Mouse (Mus musculus) T-helper 2 cell (primary cell): ENCODE measurements around the gene Lgi1.

Experiments used
- in situ Hi-C: fragments of 300-600 bp; cut with MboI, MseI; formaldehyde crosslinking; loops from one replicate; pipeline ENCODE4 v1.15.1; 2025; ENCODE audit warnings: high pct_unique_total_duplicates

Gene Lgi1

DNA sequence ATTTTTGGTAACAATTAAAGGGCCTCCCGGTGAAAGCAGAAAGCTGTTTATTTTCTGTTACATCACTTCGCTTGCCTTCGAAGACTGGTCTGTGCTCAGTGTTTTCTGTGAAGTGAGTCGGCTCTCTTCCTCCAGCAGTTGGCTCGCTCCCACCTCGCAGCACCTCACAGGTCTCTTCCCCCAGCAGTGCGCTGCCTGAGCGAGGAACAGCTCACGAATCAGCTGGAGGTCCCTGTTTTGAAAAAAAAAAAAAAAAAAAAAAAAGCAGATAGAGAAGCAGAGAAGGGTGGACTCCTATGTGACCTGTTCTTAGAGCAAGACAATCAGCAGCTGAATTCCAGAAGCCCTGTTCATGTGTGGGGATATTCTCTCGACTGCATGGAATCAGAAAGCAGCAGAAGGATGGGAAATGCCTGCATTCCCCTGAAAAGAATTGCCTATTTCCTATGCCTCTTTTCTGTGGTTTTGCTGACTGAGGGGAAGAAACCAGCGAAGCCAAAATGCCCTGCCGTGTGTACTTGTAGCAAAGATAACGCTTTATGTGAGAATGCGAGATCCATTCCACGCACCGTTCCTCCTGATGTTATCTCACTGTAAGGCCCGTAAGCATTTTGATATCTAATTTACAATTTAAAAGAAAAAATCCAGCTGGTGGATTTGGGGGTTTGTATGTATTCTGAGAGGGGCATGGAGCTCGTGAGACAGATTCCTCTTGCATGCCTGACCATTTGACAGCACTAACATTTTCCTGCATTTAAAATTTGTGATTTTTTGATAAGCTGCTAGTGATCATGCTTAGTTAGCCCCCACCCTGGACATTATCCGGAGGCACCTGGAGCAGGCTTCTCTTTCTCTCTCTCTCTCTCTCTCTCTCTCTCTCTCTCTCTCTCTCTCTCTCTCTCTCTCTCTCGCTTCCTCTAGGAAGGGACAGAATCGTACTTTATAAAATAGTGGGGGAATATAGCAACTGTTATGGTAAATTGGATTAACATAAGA lies at the start of gene Lgi1:
Gene Lgi1, plus strand, starts transcription at position 32 of the 996 bp plus-strand sequence.
- in situ Hi-C loops = no loop called here

DNA sequence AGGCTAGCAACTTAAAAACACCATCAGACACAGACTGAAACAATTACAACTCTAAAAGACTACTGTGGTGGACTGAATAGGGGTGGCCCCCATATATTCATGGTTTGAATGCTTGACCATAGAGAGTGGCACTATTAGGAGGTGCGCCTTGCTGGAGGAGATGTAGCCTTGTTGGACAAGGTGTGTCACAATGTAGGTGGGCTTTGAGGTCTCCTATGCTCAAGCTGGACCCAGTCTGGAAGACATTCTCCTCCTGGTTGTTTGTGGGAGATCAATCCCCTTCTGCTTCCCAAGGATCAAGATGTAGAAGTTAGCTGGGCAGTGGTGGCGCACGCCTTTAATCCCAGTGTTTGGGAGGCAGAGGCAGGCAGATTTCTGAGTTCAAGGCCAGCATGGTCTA lies 46.6 kb upstream of the Lgi1 start:
- in situ Hi-C loops = loop anchor here (10.0 kb wide), 1 partner anchor 253 kb away; no protein-coding TSS in a partner anchor

DNA sequence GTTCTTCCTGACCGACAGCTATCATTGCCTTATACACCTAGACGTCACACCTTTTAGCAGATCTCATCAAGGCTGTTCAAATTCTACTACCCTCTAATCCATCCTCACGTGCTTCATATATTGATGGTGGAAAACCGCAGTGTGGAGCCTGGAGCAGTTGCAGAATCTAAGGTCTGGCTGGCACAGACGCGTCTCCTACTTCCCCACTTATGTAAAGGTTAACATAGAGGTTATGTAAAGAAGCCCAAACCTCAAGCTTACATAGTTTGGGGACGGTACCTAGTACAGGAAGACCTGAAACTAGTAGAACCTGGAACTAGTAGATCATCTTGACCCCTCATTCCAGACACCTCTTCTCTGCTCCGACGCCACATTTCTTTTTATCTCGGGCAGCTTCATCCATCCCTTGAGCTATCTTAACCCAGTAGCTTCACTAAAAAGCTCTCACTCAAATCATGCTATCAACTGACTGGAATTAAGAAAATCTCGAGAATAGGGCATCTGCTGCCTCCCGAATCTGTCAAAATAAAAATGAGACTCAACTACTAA lies 40.9 kb upstream of the Lgi1 start:
- in situ Hi-C loops = no loop called here

DNA sequence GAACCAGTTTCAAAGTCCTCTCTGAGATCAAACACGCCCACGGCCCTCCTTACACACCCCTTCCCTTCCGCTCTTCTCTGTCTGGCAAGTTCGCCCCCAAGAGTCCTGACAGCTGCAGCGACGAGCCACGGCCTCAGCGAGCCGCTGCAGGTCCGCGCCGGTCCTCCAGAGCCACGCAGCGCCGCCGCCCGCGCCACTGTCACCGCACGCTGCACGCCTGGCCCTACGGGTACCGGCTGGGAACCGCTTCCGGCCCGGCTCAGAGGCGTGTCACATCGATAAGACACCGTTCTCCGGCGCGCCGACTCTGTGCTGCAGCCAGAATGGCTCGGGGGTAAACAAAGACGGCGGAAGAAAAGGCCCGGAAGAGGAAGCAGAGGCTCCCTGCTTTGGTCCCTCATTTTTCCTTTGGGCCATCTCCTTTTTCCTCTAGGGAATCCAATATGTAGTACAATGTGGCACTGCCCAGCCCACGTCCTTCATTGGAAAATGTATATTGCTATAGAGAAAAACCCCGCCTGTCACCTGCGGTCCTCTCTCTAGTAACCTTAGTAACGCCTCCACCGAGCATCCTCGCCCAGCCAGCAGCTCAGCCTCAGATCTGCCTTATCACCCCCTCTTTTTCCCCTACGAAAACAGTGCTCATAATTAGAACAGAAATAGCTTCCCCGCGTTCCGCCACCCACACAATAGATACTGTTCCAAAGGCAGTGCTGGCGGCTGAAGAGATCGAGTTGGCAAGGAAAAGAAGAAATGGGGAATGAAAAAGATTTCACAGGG lies 40.2 kb upstream of the Lgi1 start, which contains the start of gene Fra10ac1:
Gene Fra10ac1, minus strand, starts transcription at position 252 of the 780 bp plus-strand sequence.
- in situ Hi-C loops = no loop called here

DNA sequence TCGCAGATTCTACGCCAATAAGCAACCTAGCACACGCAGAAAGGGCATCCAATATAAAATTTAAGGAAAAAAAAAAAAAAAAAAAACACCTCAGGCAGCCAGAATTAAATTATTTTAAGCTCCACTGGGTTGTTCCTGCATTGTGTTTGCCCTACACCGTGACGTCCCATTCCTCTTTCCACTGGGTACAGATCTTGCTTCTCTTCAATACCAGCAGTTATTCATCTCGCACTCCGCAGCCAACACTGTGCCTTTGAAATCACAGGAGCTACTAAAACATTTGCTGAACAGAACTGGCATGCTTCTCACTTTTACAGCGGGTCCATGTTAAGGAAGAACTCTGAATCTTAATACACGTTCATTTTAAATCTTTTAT lies 39.7 kb upstream of the Lgi1 start:
- in situ Hi-C loops = no loop called here

DNA sequence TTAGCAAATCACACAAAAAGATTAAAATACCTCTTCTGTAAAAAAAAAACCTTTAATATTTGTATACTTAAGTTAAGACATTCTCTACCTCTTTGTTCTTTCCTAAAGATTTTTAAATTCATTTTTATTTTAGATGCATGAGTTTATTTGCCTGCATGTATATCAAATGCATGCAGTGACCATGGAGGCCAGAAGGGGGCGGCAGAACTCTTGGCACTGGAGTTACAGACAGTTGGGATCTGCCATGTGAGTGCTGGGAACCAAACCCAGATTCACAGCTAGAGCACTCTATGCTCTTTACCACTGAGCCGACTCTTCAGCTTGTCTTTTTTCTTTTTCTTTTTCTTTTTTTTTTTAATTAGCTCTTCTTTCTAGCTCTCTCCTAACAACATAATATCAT lies 35.6 kb upstream of the Lgi1 start:
- in situ Hi-C loops = no loop called here

DNA sequence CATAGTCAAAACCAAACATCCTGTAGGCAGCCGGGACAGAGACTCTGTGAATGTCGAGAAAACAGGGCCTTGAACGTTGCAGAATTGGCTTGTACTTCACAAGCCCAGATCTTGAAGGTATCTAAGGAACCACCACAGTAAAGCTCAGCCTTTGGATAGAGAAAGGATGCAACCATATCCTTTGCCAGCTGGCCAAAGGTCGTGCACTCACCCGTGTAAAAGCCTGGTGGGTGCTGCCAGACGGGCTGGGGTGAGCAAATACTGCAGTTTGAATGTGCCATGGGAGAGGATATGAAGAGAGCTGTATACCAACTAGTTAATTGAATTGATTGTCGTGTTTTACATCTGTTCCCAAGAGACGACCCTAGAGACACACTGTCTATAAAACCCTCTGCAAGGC lies 32.2 kb upstream of the Lgi1 start:
- in situ Hi-C loops = loop anchor here (5.0 kb wide), 1 partner anchor 195 kb away; no protein-coding TSS in a partner anchor

DNA sequence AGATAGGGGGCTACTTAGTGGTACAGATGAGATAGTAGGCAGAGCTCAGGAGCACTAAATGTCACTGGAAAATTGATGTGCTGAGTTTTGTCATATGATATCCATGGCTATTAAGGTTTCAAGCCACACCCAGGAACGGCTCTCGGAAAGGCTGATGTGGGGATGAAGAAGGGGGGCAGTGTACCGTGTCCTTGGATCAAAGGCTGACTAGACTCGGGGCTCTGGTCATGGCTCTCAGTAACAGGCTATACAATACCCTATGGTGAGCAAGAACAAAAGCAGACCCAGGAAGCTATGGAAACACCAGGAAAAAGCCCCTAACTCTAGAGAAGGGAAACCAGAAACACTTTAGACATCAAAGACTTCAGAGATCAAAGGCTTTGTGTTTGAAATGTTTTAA lies 31.8 kb upstream of the Lgi1 start:
- in situ Hi-C loops = loop anchor here (5.0 kb wide), 1 partner anchor 195 kb away; no protein-coding TSS in a partner anchor

DNA sequence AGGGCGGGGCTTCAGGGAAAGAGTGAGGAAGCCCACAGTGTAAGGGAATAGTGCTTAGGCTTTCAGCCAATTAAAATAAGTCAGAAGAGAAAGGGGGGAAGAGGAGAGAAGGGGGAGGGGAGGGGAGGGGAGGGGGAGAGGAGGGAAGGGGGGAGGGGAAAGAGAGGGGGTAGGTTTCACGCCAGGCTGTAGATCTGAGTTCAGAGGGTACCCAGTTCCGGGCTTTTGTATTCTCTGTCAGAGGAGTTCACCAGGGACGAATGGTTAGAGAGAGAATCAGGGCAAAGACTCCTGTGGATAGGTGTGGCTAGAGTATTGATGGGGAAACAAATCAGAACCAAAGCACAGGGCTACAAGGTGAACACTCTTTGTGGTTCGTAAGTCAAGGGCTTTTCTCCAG lies 27.8 kb upstream of the Lgi1 start:
- in situ Hi-C loops = loop anchor here (5.0 kb wide), 1 partner anchor 121 kb away; no protein-coding TSS in a partner anchor

DNA sequence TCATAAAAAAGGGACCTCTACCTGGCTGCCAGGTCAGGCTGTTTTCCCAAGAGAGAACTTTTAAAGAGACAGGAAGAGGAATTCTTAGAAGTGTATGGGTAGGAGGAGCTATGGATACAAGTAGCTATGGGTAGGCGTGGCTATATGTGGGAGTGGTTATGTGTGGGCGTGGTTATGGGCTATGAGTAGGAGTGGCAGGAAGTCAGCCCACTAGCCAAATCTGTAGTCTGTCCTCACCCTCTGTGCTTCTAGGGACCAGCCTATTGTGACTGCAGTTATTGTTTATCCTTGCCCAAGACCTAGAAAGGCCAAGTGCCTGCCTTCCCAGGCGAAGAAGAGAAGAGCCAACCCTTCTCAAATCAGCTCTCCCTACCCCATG lies 26.5 kb upstream of the Lgi1 start:
- in situ Hi-C loops = loop anchor here (5.0 kb wide), 1 partner anchor 119 kb away; no protein-coding TSS in a partner anchor

DNA sequence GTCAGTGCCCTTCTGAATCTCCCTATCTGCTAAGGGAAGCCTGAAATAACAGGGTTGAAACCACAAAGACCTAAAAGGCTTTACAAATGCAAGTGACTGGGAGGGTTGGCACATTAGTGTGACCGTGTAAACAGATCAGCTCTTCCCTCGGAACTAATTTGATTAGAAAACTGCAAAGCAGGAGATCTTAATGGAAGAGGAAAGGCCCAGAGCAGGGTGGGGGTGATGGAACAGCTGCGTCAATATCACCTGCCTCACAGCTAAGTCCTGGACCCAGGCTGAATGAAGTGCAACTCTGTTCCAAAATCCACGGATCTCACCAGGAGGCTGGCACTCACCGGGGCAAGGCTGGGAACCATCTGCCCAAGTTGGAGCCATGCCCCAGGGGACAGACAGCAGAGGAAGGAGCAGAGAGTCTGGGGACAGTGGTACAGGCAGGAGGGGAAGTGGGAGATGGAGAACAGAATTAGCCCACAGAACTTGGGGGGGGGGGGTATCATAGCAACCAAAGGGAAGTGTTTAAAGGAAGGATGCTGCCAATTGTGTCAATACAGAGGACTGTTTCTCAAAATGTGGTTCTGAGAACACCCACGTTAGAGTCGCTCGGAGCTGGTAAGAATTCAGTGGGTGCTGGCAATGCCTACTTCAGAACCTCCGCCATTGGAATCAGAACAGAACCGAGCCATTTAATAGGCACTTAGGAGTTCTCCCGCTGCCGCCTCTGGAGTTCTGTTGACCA lies 26.0 kb upstream of the Lgi1 start:
- in situ Hi-C loops = loop anchor here (5.0 kb wide), 1 partner anchor 119 kb away; no protein-coding TSS in a partner anchor

DNA sequence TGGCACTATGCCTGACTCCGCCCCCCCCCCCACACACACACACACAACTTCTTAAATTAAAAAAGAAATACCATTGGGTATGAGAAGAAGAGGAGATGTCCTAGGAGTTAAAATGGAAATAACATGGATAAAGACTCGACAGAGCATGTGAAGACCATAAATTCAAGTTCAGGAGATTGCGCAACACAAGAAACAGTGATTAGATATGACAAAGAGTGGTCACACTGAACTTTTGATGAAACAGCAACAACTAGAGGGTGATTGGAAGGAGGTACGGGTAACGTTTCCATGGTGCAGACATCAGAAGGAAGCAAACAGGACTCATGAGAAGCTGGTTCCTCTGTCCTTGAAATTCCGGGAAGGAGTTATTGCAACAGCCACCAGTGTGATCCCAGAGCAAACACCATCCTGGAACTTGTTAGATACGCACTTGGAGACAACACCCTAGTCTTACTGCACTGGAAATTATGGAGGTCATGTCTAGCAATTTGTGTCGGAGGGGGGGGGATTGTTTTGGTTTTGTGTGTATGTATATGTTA lies 22.0 kb upstream of the Lgi1 start:
- in situ Hi-C loops = no loop called here

DNA sequence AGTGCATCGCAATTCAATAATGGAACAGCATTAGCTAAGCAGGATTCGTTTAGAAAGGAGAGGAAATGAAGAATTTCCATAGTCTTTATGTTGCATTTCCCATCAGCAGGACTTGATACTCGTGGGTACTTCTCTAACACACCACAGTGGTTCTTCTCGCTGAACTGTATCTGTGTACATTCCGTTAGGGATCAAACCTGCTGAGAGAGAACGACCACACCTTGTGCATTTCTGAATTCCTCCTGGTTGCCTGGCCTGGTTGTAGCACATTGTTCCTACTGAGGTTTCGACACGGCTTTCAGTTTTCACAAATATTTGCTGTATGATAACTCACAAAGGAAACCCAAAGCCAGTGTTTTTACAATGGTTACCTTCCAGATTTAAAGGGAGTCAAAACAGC lies 19.6 kb upstream of the Lgi1 start:
- in situ Hi-C loops = no loop called here

DNA sequence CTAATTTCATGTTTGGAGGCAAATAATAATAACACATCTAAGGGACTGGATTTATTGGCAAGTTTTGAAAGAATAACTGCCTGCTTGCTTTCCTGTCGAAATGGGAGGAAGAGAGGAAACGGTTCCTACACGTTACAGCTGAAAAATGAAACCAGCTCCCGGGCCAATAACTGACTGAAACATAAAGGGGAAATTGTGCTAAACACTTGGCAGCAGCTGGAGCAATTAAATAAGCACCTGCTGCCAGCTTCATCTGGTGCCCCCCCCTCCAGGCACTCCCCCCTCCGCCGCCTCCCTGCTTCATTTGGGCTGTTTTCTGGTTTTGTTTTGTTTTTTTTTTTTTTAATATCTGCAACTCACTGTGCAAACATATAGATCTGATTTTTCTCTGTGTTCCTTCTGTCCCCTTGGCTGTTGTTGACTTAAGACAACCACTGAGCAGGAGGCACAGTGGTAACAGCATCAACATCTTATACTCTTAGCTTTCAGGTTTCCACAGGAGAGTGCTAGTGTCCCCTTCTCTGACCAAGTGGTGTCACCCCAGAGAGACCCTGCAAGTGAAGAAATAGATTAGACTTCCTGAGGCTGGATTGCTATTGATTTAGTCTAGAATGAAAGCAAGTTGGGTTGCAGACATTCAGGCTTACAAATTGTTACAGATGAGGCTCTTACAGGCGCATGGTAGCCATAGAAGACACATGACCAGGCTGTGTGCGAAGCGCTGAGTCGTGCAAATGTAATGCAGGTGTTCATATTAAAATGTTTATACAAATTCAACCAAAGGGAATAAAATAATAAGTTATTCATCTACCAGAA lies 18.8 kb upstream of the Lgi1 start:
- in situ Hi-C loops = no loop called here

DNA sequence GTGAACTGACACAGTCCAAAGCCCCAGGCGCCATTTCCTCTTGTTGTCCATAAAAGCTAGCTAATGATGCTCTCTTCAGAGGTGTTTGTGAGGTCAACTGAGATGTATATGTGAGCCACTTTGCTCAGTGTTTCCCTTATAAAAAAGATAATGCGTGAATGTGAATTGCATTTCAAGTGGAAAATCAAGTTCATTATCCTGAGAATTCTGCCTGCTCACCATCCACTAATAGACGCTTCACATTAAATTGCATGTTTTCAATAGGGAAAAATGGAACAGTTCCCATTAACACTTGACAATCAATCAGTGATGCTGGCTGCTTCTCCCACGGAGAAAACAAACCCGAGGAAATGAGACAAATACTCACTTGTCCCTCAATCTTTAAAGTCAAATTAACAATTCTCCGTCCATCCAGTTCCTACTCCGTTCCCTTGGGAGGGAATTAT lies 18.1 kb upstream of the Lgi1 start:
- in situ Hi-C loops = no loop called here

DNA sequence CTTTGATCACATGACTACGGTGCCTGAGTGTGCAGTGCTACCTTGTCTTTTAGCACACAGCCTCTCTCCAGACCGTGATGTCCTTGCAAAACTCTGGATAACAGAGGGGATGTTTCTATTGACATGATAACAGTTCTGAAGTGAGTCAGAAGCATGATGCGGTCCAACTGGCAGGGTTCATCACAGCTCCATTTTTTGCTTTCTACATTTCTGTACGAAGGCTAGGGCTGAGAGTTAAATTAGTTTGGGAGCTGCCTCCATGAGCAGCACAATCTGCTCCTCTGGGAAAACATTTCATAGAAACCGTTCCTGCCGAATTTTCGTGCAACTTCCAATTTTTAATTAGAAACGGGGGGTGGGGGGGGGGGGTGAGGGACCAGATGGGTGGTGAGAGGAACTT lies 14.7 kb upstream of the Lgi1 start:
- in situ Hi-C loops = no loop called here

DNA sequence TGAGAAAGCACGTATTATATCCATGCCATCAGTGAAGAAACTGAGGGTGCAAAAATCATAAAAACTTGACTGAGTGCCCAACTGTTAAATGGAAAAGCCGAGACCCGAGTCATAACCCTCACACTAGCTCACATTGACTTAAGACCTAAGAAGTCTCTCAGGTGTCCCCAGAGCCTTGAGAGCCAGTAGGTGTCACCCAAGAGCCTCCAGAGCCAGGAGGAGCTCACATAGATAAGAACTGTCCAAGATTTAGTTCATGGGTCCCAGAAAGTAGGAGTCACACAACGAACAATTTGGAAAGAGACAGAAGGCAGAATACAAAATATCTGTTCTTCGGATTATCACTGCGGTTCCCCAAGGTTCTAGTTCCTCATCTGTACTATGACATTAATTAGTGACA lies 10.5 kb upstream of the Lgi1 start:
- in situ Hi-C loops = no loop called here

DNA sequence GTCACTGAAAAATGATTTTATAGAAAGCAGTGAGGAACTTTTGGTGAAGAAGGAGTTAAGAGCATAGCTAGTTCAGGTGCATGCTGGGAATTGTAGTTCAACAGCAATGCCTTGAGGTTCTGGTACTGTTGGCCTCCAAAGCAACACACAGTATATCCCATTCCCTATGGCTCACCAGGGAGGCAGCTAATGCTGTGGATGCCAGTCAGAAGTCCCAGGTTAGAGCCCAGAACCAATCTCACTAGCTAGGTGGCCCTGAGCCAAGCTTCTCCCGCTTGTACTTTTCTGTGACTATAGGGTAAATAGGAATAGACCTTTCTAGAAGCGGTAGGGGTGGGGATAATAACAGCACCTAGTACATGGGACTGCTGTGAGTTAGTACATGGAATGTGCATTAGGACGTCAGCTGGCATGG lies 5.7 kb upstream of the Lgi1 start:
- in situ Hi-C loops = no loop called here

DNA sequence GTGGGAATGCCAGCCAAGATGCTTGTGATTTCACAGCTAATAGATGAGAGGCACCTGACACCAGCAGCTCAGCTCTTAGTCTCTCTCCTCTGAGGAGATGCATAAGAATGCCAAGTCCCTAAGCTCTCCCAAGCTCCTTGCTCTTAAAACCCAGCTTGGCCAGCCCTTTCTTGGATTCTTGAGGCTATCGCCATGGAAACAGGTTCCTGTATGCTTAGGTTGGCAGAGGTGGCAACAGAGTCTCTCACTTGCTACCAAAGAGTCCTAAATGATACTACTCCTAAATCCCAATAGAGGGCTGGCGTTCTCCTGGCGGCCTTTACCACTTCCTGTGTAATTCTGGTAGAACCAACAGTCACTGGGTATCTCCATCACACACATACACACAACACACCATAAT lies 4.9 kb upstream of the Lgi1 start:
- in situ Hi-C loops = no loop called here

DNA sequence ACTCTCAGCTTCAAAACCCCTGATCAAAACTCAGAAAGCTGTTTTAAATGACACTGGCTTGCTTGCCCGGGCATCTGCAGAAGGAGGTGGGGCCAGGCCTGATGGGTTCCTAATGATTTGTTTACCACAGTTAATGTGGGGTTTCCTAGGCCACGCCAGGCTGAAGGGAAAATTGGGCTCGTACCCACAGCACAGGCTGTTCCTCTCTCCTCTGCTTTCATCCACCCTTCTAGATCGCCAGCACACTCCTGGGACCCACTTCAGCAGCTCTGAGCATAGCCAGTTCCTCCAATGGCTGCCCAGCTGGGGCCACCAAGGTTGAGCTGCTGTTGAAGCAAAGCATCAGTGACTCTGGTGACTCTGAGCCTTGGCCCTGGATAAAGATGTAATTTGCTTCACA lies 4.0 kb upstream of the Lgi1 start:
- in situ Hi-C loops = no loop called here
